Mouse (Mus musculus): ENCODE data around the gene Camk1. TPM values are rescaled to one million over a fixed set of nuclear protein-coding genes. Genes with fewer than 3 reads are reported as not detected.
A peak's percentile ranks its signal among the peaks of the same experiment; 100 is the strongest.

Camk1 gene
- 21.0 and 22.6 TPM in 2 replicates for polyA plus RNA-seq (2012; rRNA removed)

DNA sequence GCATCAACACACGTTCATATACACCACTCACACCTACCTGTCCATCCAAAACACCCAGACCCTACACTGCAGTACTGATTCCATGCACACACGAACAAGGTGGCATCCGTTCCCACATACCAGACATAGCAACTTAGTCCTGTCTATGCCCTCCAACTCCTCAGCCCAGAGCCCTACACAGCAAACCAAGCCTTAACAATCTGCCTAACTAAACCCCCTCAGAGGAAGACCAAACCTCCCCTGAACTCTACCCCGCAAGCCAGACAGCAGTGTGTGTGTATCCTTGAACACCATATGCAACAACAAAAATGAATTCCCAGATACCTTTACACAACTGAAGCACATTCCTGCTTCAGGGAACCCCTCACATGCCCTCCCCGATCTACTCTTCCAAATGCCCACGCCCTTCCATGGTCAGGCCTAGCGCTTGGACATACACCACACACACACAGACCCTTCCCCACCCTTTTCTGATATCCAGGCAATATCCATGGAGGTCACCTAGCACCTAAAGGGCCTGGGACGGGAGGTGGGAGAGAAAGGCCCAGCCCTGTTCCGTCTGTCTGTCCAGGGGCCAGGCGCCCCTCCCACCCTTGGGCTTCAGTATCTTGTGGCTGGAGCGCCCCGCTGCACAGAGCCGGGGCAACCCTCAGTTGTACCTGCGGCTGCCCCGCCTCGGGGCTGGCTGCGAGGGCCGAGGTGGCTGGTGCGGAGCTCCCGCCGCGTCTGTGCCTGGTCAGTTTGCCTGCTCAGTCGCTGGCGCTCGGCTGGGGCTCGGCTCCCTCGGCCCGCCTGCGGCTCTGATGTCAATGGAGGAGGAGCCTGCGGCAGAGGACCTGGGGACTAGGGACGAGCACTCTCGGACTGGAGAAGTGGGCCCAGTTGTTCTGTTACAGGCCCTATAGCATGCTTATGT lies at the start of gene Camk1:
TSS of gene Camk1 (minus strand) at position 808 of the 916 bp plus-strand sequence.
- WGBS, result 19% methylated on average over 32 of the region's 32 CpGs
- H3K27ac ChIP-seq (ENCODE audit: insufficient read depth, low read length), result 0 out of 2 replicates have a peak within 1 kb of the TSS, but pooled peaks have one; percentile 23
- no peaks in the 10 kb centered on the region for H3K36me3 ChIP-seq (ENCODE audit: control insufficient read depth, insufficient read depth, low read length)
- H3K4me3 ChIP-seq (ENCODE audit: extremely low read depth, insufficient read depth, insufficient read length), result peak within 1 kb of the TSS; percentile 47; the same call in 1 of the 2 replicates
- TF ChIP-seq POLR2A (IDR thresholded peaks at IDR 0.05; ENCODE audit: low read depth, low read length), result no peak; the same call in 1 of the 2 replicates
- TF ChIP-seq CTCF (IDR thresholded peaks at IDR 0.05; ENCODE audit: extremely low read depth, insufficient read depth, insufficient read length, insufficient replicate concordance), result no peak
- H3K4me1 ChIP-seq (ENCODE audit: control insufficient read depth, insufficient read depth, insufficient read length), result peaks cover 2% of the 10 kb centered on the region; the same call in 1 of the 2 replicates
- peaks cover 6% of the 10 kb centered on the region; the same call in 1 of the 2 replicates for H3K27me3 ChIP-seq (ENCODE audit: control insufficient read depth, insufficient read depth, low read length)
- peak in 1 of 2 experiments; percentile 31 for DNase-seq (ENCODE audit: low read depth in 1 of 2, low spot score in 2 of 2)

DNA sequence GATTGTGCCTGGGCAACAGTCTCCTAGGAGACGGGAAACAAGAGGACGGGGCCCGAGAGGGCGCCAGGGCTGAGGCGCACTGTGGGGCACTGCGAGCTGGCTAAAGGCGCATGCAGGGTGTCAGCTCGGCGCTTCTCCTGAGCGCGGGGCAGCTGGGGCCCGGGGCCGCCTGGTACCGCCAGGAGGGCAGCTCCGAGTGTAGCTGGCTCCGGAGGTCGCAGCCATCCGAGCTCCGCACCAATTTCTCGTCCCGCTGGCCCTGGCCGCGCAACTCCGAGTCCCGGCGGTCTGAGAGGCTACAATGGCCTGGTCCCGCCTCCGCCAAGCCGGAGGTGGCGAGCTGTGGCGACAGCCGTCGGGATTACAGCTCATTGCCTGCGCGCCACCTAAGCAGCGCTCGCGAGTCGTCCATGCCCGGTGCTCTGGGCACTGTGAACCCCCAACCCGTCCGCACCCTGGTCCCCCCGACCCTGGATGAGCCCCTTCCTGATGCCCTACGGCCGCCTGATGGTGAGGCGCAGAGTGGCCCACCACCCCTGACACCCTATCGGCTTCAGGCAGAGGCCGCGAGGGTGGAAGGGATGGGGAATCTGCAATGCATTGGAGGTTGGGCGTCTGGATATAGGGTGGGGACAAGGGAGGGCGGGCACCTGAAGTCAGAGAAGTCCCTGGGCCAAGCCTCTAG lies 48.7 kb upstream of the Camk1 start:
- H3K36me3 ChIP-seq (ENCODE audit: control insufficient read depth, insufficient read depth, low read length), result peaks cover 35% of the 10 kb centered on the region
- no peak overlapping the region for H3K27ac ChIP-seq (ENCODE audit: insufficient read depth, low read length)
- DNase-seq (ENCODE audit: low read depth in 1 of 2, low spot score in 2 of 2), result no peak
- no peak overlapping the region for H3K4me3 ChIP-seq (ENCODE audit: extremely low read depth, insufficient read depth, insufficient read length)
- WGBS, result 14% methylated on average over 51 of the region's 51 CpGs
- H3K27me3 ChIP-seq (ENCODE audit: control insufficient read depth, insufficient read depth, low read length), result no peaks in the 10 kb centered on the region
- peaks cover 7% of the 10 kb centered on the region for H3K4me1 ChIP-seq (ENCODE audit: control insufficient read depth, insufficient read depth, insufficient read length)
- no peak for TF ChIP-seq POLR2A (IDR thresholded peaks at IDR 0.05; ENCODE audit: low read depth, low read length)
- no peak for TF ChIP-seq CTCF (IDR thresholded peaks at IDR 0.05; ENCODE audit: extremely low read depth, insufficient read depth, insufficient read length, insufficient replicate concordance)

DNA sequence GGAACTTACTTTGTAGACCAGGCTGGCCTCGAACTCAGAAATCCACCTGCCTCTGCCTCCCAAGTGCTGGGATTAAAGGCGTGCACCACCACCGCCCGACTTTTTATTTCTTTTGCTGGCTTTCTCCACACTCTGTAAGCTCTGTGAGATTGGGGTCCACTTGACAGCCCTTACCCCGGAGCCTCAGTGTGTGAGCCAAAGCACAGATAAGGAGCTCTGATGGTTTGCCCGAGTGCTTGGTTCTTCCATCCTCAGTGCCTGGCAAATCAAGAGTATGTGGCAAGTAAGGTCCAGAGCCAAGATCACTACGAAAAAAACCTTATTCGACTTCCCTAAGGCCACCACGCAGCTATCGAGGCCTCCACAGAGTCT lies 48.2 kb upstream of the Camk1 start:
- peaks cover 40% of the 10 kb centered on the region for H3K36me3 ChIP-seq (ENCODE audit: control insufficient read depth, insufficient read depth, low read length)

DNA sequence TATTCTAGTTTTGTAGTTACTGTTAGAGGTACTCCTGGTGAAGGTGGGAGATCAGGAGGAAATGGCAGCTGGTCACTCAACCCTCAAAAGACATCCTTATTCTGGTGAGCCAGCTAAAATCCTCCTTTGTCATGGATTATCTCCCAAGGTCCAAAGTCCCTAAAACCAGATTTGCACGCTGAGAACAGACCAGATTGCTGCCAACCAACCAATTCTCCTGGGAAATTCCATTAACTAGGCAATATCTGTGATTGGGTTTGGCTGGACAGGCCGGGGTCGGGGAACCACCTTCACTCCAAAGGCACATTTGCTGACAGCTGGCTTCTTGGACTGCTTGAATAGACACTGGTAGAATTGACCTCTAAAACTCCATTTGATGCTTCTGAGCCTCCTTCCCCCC lies 46.9 kb upstream of the Camk1 start:
- Histone ChIP-seq H3K27ac (ENCODE audit: insufficient read depth, low read length) (no peak overlapping the region), H3K36me3 (ENCODE audit: control insufficient read depth, insufficient read depth, low read length) (peaks cover 47% of the 10 kb centered on the region), H3K4me3 (ENCODE audit: extremely low read depth, insufficient read depth, insufficient read length) (no peak overlapping the region), H3K27me3 (ENCODE audit: control insufficient read depth, insufficient read depth, low read length) (no peaks in the 10 kb centered on the region), H3K4me1 (ENCODE audit: control insufficient read depth, insufficient read depth, insufficient read length) (peaks cover 7% of the 10 kb centered on the region)
- TF ChIP-seq POLR2A (IDR thresholded peaks at IDR 0.05; ENCODE audit: low read depth, low read length) (no peak), CTCF (IDR thresholded peaks at IDR 0.05; ENCODE audit: extremely low read depth, insufficient read depth, insufficient read length, insufficient replicate concordance) (no peak)
- WGBS, result 92% methylated on average over 3 of the region's 3 CpGs
- DNase-seq (ENCODE audit: low read depth in 1 of 2, low spot score in 2 of 2), result no peak

More for the DNA sequence above, 48.2 kb upstream of the Camk1 start:
- TF ChIP-seq CTCF (IDR thresholded peaks at IDR 0.05; ENCODE audit: extremely low read depth, insufficient read depth, insufficient read length, insufficient replicate concordance), result no peak
- no peak for TF ChIP-seq POLR2A (IDR thresholded peaks at IDR 0.05; ENCODE audit: low read depth, low read length)
- Histone ChIP-seq H3K4me3 (ENCODE audit: extremely low read depth, insufficient read depth, insufficient read length) (no peak overlapping the region), H3K27ac (ENCODE audit: insufficient read depth, low read length) (no peak overlapping the region), H3K4me1 (ENCODE audit: control insufficient read depth, insufficient read depth, insufficient read length) (peaks cover 7% of the 10 kb centered on the region), H3K27me3 (ENCODE audit: control insufficient read depth, insufficient read depth, low read length) (no peaks in the 10 kb centered on the region)
- WGBS, result 30% methylated on average over 10 of the region's 10 CpGs
- DNase-seq (ENCODE audit: low read depth in 1 of 2, low spot score in 2 of 2), result no peak

DNA sequence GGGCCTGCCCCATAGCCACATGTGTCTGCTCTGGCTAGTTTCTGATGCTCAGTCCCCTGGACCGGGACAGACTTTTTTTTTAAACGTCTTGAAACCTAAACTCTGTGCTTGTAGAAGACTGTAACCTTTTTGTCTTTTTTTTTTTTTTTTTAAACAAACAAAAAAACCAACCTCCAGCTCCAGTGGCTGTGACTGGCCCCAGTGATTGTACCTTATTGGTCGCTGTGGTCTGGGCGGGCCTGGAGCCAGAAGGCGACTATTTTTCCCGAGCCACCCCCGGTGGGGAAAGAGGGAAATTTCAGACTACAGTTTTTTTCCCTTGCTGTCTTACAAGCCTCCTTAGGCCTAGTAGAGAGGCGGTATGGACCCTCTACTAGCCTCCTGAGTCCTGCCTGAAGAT lies 45.2 kb upstream of the Camk1 start, which contains the start of gene Ttll3:
TSS of gene Ttll3 (plus strand) at position 301 of the 400 bp plus-strand sequence.
- Histone ChIP-seq H3K27ac (ENCODE audit: insufficient read depth, low read length) (no peak within 1 kb of the TSS), H3K27me3 (ENCODE audit: control insufficient read depth, insufficient read depth, low read length) (no peaks in the 10 kb centered on the region), H3K4me1 (ENCODE audit: control insufficient read depth, insufficient read depth, insufficient read length) (peaks cover 7% of the 10 kb centered on the region), H3K36me3 (ENCODE audit: control insufficient read depth, insufficient read depth, low read length) (peaks cover 49% of the 10 kb centered on the region), H3K4me3 (ENCODE audit: extremely low read depth, insufficient read depth, insufficient read length) (no peak within 1 kb of the TSS)
- TF ChIP-seq CTCF (IDR thresholded peaks at IDR 0.05; ENCODE audit: extremely low read depth, insufficient read depth, insufficient read length, insufficient replicate concordance), result no peak
- TF ChIP-seq POLR2A (IDR thresholded peaks at IDR 0.05; ENCODE audit: low read depth, low read length), result no peak
- 89% methylated on average over 8 of the region's 8 CpGs for WGBS
- no peak for DNase-seq (ENCODE audit: low read depth in 1 of 2, low spot score in 2 of 2)

DNA sequence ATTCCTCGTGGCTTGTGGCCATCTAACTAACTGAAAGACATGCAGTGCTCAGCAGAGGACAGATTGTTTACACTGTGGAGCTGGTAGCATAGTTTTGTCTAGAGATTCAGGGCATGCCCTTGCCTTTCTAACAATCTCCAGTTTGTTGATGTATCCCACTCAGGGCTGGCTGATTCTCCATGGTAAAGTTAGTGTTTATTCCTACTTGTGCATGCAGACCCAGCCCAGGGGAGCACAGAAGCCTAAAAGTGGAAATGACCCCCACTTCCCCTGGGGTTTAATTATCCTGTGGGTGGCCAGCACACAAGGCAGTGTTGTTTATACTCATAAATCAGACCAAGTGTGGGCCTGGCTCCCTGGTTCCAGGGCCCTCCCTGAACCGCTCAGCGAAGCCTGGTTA lies 42.2 kb upstream of the Camk1 start:
- 64% methylated on average over 3 of the region's 3 CpGs for WGBS
- Histone ChIP-seq H3K27me3 (ENCODE audit: control insufficient read depth, insufficient read depth, low read length) (no peaks in the 10 kb centered on the region), H3K27ac (ENCODE audit: insufficient read depth, low read length) (no peak overlapping the region), H3K4me3 (ENCODE audit: extremely low read depth, insufficient read depth, insufficient read length) (no peak overlapping the region), H3K36me3 (ENCODE audit: control insufficient read depth, insufficient read depth, low read length) (peaks cover 65% of the 10 kb centered on the region), H3K4me1 (ENCODE audit: control insufficient read depth, insufficient read depth, insufficient read length) (no peaks in the 10 kb centered on the region)
- DNase-seq (ENCODE audit: low read depth in 1 of 2, low spot score in 2 of 2), result no peak
- TF ChIP-seq POLR2A (IDR thresholded peaks at IDR 0.05; ENCODE audit: low read depth, low read length) (no peak), CTCF (IDR thresholded peaks at IDR 0.05; ENCODE audit: extremely low read depth, insufficient read depth, insufficient read length, insufficient replicate concordance) (no peak)

Data from spleen, adult 2 months (tissue).